Mouse (Mus musculus): Measurements from ENCODE around the gene Igsf21.

Igsf21 gene

DNA sequence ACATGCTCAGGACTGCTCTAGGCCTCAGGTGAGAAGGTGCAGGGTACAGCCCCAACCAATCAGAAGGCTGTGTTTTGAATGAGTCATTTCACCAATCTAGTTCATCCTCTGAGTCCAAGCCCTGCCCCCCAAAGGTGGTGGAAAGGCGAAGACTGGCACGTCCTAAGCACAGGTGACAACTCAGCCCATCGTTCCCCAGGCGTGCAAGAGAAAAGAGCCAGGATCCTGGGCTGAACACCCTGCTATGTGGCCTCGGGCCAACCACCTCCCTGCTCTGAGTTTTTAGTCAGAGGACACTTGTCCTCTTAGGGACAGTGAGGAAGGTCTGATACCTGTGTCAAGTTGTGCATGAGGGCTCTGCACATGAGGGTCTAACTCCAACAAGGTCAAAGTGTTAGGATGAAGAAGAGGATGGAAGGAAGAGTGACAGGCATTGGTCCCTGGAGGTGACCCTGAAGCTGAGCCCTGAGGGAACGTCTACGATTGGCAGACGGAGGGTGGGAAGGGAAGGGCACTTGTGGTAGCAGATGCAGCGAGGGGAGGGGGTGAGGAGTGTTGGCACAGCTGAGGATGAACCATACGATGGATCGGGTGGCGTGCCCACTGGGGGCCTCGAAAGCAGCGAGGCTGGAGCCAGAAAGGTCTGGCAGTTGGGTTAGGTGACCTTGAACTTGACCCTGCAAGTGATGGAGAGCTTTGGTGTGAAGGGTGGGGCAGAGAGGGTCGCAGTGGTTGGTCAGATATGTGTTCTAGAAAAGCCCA, 99.3 kb downstream of the Igsf21 start:
- DNase-seq (ENCODE audit: extremely low read depth, low read depth) = no peak

DNA sequence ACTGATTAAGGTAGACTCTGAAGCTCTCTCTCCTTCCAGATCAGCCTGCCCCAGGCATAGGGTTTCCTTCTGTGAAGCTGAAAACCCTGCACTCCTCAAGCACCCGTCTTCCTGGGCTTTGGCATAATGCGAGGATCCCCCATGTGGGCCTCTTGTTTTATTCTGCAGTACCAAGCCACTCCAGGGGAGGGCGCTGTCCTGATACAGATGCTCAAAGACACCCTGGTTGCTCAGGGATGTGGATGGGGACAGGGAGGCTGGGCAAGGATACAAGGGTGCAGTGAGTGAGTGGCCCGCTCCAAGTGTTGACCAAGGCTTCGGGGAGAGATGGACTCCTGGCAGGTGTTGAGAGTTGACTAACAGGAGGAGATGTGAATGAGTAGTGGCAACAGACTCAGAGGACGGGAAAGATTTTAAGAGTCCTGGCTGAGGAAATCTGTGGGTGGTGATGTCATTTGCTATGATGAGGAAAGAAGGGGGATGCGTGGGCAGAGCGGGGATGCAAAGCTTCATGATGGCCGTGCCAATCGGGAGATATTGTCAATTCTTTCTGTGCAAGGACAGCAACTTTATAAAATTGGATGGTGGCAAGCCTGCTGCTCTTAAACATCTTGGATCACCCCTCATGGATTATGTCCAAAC, 102.6 kb downstream of the Igsf21 start:
- DNase-seq (ENCODE audit: extremely low read depth, low read depth) = no peak

DNA sequence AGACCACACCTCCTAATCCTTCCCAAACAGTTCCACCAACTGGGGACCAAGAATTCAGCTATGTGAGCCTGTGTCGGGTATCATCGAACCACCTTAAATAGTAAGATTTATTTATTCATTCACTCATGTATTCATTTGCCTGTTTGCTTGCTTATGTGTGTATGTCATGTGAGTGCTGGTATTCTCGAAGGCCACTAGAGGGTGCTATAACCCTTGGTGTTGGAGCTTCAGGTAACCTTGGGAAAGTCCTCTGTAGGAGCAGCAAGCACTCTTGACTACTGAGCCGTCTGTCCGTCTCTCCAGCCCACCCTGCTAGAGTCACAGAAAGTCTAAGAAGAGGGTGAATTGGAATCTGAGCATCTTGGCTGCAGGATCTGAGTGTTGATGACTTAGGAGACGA, 103.4 kb downstream of the Igsf21 start:
- DNase-seq (ENCODE audit: extremely low read depth, low read depth) = no peak

DNA sequence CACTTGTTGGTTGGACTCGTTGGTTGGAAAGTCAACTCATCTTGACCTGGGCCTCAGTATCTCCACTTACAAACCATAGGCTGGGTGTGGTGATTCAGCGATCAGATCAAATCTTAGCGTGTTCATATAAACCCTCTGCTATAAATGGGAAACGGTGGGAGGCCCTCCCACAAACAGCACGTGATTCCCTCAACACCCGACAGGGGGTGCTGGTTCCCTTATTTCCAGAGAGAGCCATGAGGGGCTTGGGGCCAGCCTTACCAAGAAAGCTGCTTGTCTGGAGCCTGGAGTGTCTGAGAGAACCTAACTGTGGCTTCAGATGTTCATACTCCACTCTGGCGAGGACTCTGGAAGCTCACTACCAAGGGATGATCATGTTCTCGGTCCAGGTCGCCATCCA, 106.1 kb downstream of the Igsf21 start:
- no peak for DNase-seq (ENCODE audit: extremely low read depth, low read depth)

DNA sequence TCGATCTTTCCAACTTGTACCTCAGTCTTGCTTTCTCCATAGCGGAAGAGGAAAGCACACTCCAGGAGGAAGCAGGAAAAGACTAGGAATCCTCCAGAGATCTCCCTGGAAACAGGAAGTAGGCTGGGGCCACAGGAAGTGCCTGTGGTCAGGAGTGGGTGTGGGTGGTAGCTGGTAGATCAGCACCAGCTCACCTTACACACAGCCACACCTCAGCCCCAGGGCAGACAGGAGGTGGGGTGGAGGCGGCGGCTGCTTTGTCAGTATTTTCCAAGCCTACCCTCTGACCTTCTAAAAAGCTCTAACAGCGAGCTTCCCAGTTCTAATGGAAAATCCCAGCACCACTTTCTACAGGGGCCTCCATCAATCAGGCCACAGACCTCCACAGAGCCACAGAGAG, 107.7 kb downstream of the Igsf21 start:
- no peak for DNase-seq (ENCODE audit: extremely low read depth, low read depth)

DNA sequence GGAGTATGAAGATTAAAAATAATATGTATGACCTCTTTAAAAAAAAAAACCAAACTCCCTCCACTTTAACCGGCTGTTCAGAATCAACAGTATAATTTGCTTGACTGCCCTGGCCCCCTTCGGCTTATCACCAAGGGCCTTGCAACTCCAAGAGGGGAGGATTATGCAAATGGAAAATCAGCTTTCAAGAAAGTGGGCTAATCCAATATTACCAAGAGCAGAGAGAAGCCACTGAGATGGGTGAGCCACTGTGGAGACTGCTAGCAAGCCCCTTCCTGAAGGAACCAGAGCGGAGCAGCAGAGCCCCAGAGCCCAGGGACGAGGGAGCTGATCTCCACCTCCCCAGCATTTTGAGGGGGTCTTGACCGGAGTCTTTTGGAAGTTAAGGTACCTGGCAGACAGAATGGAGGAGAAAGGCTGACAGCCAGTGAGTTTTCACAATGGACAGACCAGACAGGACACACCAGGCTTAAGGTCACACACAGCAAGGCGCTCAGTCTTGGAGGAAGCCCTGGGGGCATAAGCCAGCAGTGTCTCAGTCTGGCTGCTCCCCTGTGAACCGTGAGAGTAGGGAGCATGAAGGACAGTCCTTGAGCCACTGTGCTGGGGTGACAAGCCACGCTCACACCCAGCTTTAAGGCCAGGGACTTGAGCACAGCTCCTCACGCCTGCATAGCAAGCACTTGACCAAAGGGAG, 114.8 kb downstream of the Igsf21 start:
- no peak for DNase-seq (ENCODE audit: extremely low read depth, low read depth)

DNA sequence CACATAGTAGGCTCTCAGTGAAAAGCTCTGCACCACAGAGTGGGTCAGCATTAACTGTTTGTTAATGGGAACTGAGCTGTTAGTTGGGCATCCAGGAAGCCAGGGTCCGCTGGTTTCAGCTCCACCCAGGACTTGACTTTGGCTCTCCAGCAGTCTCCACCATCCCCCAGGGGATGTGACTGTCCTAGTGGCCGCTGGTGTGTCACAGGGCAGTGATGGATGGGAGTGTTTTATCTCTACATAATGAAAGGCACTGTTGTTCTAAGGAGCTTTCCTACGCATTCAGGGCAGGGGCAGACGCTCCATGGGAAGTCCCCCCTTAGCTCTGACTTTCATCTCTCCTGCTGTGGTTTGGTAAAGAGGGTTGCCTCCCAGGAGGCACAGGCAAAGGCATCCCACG, 115.4 kb downstream of the Igsf21 start:
- DNase-seq (ENCODE audit: extremely low read depth, low read depth) = no peak

DNA sequence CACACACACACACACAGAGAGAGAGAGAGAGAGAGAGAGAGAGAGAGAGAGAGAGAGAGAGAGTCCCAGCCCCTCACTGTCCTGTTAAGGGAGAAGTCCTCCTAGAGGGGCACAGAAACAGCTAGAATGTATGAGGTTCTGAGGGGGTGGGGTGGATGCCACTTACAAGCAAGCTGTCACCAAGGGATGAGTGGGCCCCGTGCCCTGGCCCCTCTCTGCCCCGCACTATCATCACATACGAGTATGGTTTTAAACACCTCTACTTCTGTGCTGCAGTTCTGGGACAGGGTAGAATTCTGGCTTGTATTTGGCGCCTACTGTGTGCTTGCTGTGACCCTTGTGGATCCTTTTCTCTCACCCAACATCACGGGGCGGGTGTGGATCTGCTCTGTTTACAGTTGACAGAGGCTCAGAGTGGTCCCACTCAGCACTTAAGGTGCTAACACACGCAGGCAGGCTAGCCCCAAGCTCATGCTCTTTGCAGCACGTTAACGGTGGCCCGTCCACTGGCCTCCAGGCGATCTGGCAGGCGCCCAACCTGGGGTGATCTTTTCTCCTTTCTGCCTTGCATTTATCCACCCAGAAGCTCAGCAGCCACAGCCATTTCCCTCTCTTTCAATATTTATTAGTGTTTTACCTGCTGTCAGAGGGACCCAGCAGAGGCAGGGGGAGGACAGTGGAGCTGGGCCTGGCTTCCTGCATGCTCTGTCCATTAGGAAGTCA, 116.9 kb downstream of the Igsf21 start:
- DNase-seq (ENCODE audit: extremely low read depth, low read depth) = no peak

DNA sequence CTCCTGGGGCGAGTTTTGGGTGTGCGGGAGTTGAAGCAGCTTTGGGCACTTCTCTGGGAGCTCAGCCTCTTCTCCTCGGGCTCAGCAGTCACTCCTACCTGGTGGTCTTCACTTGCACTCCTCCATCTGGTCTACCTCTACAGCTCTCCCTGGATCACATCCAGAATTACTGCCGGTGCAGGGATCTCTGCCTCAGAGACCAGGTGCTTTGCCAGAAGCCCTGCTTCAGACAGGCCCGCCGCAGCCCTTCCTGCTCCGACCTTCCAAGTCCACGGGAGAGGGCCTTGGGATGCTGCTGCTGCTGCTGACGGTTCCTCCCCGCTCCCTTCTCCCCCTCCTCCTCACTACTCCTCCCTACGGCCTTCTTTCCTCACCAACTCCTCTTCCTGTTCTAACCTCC, 118.5 kb downstream of the Igsf21 start:
- DNase-seq (ENCODE audit: extremely low read depth, low read depth) = no peak

DNA sequence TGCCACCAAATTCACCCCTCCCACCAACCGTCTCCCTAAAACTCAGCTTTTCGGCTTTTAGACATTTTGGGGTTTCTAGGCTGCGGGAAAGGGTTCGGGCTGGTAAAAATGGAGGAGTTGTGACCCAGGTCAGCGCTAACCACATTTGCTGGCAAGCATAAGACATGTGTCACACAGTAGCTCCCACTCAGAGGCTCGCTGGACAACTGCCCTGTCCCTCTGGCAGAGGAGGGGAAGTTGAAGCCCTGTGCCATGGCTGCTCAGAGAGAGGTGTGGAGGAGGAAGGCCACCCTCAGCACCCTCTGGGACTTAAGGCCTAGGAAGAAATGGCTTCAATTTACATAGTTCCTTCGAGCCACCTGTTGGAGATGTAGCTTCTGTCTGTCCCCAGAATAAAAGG, 120.8 kb downstream of the Igsf21 start:
- no peak for DNase-seq (ENCODE audit: extremely low read depth, low read depth)

DNA sequence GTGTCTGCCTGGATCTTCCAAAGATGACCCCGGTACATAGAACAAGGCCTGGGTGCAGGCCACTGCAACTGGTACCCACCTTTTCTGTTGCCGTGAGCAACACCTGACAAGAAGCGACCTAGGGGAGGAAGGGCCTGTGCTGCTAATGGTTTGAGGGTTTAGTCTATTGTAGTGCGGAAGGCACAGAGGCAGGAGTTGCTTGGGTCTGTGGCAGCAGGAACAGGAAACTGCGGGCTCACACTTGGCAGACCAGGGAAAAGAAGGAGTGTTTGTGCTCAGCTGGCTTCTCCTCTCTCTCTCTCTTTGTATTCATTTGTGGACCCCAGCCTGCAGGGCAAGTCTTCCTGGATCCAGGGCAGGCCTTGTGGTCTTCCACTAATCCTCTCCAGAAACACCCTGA, 124.0 kb downstream of the Igsf21 start:
- DNase-seq (ENCODE audit: extremely low read depth, low read depth) = no peak

DNA sequence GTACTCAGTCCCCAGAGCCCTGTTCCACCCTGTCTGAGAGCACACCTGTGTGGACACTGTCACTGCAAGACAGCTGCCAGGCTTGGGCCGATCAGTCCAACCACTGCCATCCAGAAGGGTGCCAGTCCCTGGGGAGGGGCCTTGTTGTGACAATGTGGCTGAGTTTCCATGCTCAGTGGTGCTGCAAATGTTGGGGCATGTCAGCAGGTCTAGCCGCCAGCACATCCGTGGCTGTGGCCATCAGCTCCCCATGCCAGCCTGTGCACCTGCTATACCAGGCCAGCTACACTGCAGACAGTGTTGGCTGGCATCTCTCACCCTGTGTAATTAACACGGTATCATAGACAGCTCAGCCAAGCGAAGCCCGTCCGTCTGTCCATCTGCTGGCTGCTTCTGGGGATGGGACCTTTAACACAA, 129.3 kb downstream of the Igsf21 start:
- DNase-seq (ENCODE audit: extremely low read depth, low read depth) = no peak

DNA sequence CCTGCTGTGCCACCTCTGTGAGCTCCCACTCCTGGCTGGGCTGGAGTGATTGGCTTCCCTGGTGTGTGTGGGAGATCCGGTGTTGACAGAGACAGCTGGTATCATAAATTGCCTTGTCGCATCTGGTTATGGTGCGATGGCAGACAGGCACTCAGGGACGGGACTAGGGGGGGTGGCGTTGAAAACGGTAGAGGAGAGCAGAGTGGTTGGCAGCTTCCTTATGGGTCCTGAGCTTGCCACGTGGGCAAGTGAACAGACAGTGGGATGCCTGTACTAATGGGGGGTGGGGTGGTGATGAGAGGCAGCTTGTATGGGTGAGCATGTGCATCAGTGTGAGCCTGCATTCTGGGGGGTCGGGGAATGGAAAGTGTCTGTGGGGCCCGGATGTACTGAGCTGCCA, 130.8 kb downstream of the Igsf21 start:
- DNase-seq (ENCODE audit: extremely low read depth, low read depth) = no peak

DNA sequence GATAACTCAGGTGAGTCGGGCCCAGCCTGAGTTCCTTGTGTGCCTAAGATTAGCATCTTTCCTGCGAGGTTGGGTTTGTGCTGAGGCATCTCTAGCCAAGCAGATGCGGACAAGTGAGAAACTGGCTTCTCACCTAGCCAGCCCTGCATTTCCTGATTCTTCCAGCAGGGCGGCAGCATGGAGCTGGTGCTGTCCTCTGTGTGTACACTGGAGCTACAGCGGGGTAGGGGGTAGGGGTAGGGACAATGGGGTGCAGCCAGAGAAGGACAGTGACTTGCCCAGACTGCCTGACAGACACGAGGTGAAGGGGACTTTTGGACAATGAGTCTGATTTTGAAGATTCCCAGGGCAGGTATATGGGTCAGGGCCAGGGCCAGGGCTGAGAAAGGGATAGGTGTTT, 131.5 kb downstream of the Igsf21 start:
- no peak for DNase-seq (ENCODE audit: extremely low read depth, low read depth)

DNA sequence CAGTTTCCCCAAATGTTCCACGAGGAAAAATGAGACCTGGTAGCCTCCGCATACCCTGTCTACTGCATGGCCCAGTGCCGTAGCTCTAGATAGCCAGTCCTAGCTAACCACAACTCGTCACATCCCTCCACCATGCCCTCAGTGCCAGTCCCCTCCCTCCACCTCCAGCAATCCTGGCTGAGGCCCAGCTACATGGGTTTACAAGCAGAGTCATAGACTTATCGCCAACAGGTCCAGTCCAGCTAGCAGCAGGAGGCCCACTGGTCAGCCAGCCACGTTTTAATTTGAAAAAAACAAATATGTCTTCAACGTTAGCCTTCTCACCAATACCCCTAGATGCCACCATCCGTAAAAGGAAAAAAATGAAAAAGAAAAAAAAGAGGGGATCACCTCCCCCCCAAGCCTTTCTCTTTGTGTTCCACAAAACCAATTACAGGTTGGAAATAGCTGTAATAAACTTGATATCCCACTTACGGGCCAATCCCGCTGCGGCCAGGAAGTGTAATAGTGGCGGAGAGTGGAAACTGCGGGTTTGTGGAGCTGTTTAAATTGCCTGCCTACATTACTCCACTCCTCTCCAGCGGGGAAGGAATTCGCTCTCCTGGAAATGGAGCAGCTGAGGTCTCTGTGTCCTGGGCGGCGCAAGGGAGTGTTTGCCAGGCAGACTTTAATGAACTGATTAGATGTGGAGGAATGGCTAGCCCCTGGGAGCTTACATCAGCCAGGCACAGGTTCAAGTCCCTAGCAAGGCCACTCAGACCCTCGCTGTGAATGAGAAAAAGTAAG, 132.7 kb downstream of the Igsf21 start:
- DNase-seq (ENCODE audit: extremely low read depth, low read depth) = no peak

DNA sequence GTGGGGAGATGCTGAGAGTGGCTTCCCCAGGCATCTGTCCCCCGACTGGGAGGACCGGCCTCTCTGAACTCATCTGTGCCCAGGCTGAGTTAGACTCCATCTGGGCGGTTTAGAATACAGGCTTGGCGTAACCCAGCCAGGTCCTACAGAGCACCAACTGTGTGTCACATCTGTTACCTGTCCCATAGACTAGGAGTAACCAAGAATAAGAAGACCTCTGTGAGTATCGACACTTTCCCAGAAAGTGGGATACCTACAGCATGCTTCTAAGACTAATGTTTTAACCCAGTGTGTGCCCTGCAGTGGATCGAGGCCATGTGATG, 137.0 kb downstream of the Igsf21 start:
- no peak for DNase-seq (ENCODE audit: extremely low read depth, low read depth)

DNA sequence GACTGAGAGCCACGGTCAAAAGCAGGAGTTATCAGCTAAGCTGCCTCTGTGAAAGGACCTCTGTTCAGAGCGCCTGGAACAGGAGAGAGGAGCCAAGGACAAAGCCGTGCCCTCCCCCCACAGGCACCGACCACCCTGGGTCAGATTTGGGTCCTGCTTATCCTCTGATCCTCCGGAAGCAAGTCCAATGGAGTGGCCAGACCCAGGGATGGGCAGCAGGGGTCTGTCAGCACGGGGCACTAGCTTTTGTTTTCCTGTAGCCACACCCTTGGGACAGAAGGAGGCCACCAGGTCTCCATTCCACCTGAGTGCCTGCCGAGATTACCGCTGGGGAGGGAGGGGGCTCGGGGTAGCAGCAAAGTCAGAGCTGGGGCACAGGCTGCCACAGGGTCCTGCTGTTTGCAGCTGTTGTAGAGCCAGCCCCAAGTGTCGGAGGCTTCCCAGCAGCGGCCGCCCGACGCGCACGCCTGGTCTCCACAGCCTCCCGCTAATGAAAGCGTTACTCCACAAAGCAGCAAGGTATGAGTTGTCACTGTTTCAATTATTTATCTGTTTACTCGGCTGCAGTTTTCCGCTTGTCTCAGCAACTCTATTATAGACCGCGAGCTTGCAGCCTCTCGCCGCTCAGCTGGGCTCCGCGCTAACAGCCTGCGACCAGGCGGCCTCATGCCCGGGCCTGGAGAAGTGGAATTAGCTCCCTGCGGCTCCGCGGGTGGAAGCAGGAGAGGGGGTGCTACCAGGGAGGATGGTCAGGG, 137.5 kb downstream of the Igsf21 start:
- DNase-seq (ENCODE audit: extremely low read depth, low read depth) = no peak

DNA sequence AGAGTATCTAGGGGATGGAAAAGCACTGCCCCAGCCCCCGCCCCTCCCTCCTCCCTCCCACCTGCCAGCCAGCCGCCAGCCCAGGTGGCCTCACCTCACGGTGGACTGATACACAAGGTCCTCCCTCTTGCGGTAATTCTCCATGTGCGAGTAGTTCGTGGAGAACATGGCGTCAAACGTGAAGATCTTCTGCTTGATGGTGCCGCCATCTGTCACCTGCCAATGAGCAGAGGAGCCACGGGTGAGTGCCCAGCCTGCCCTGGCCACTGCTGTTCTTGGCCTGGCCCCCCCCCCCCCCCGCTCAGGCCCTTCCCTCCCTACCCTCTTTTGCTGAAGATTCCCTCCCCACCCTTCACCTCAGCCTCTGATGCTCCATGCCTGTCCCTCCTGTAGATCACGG, 139.4 kb downstream of the Igsf21 start:
- DNase-seq (ENCODE audit: extremely low read depth, low read depth) = no peak

DNA sequence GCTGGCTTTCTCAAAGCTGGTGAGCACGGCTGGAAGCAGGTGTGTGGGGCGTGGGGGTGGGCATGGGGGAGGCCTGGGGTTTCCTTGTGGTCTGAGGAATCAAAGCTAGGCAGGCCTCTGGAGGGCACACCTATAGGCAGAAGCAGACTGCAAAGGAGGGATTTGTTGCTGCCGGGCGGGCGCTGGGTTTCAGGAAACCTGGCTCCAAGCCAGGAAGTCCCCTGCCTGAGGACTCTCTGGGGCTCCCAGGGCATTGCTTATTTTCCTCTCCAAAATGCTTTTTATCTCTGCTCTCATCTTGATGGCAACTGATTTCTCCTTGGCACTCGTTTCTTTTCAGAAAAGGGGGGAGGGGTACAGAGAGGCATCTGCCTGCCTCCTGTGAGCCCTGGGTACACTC, 141.8 kb downstream of the Igsf21 start:
- DNase-seq (ENCODE audit: extremely low read depth, low read depth) = no peak

DNA sequence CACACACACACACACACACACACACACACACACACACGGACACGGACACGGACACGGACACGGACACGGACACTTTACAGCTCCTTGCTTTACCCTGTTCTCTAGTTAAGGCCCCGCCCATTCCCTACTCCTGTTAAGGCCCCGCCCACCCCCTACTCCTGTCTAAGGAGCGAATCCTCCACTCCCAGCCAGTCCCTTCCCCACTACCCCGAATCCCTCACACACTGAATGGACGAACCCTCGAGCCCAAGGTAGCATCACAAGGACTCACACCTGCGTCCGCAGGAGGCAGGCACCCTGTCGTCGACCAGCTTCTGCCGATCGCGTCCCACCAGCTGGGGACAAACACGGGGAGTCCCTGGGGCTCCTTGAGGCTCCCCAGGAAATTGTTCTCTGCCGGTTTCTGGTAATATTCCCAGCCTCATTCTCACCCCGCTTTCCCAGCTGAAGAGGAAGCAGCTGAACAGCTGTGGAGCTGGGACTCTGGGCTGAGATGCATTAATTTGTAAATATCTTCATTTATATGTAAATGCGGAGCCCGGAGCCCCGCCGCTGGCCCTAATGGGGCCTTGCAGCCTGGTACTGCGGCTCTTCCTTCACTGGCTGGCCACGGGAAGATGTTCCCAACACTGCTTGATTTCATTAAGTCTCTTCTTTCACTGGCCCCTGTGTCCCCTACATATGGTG, 143.1 kb downstream of the Igsf21 start:
- DNase-seq (ENCODE audit: extremely low read depth, low read depth) = no peak
